18 mouse cellular contexts compared by ENCODE assay signal in genomic region chr6:88965361-88966226, GRCm38 (mm10).
A peak's percentile ranks its signal among the peaks of the same experiment; 100 is the strongest.
DNase-seq lines count a peak whose midpoint lies in the region; ATAC-seq and TF ChIP-seq lines count a peak whose summit lies in the region.
"Had no signal": no experiment of that assay in that cellular context is flagged by ENCODE, and none has a peak within 500 bp of the region (broad histone marks: within the 10 kb centered on the region; RNA-seq: fewer than 3 reads in every experiment).

No protein-coding gene starts in this region.

- no peaks in the 10 kb centered on the region for H3K36me3 ChIP-seq in forebrain, embryonic 10.5 days (replicated peaks)
- H3K36me3 ChIP-seq in forebrain, embryonic 16.5 days (ENCODE audit: control insufficient read depth, insufficient read depth) = no peaks in the 10 kb centered on the region
- H3K36me3 ChIP-seq in hindbrain, postnatal 0 days (ENCODE audit: insufficient read depth, low read length) = no peaks in the 10 kb centered on the region
- H3K36me3 ChIP-seq in neural tube, embryonic 12.5 days = no peaks in the 10 kb centered on the region
- H3K36me3 ChIP-seq in intestine, embryonic 15.5 days = no peaks in the 10 kb centered on the region
- H3K36me3 ChIP-seq: G1E; heart, embryonic 15.5 days; stomach, embryonic 15.5 days had no signal

- no peak overlapping the region for H3K9ac ChIP-seq in forebrain, embryonic 16.5 days (replicated peaks; ENCODE audit: low read depth, low read length)
- H3K9ac ChIP-seq in hindbrain, postnatal 0 days (replicated peaks; ENCODE audit: low read length) = no peak overlapping the region
- H3K9ac ChIP-seq in neural tube, embryonic 12.5 days = 0 out of 2 replicates have a peak overlapping the region, but pooled peaks have one; percentile 3
- H3K9ac ChIP-seq in intestine, embryonic 15.5 days = no peak overlapping the region
- H3K9ac ChIP-seq: heart, embryonic 15.5 days; stomach, embryonic 15.5 days had no signal

- H3K9me3 ChIP-seq in forebrain, embryonic 10.5 days = no peaks in the 10 kb centered on the region
- no peaks in the 10 kb centered on the region for H3K9me3 ChIP-seq in forebrain, embryonic 16.5 days (ENCODE audit: control insufficient read depth, low read length)
- H3K9me3 ChIP-seq in hindbrain, postnatal 0 days (ENCODE audit: low read length) = no peaks in the 10 kb centered on the region
- no peaks in the 10 kb centered on the region for H3K9me3 ChIP-seq in neural tube, embryonic 12.5 days
- no peaks in the 10 kb centered on the region for H3K9me3 ChIP-seq in intestine, embryonic 15.5 days
- H3K9me3 ChIP-seq: G1E; heart, embryonic 15.5 days; stomach, embryonic 15.5 days had no signal

- intact Hi-C loops in gastrocnemius, postnatal 14 days (cut with DNase I; ENCODE audit: low total_unique reads) = no loop called here

- peak overlapping the region; percentile 74 for H3K27ac ChIP-seq in forebrain, embryonic 10.5 days
- H3K27ac ChIP-seq in forebrain, embryonic 16.5 days (ENCODE audit: low read length) = no peak overlapping the region
- 0 out of 2 replicates have a peak overlapping the region, but pooled peaks have one; percentile 15 for H3K27ac ChIP-seq in hindbrain, postnatal 0 days
- no peak overlapping the region for H3K27ac ChIP-seq in neural tube, embryonic 12.5 days
- H3K27ac ChIP-seq in intestine, embryonic 15.5 days = no peak overlapping the region
- H3K27ac ChIP-seq: heart, embryonic 15.5 days; kidney, postnatal 0 days; macrophage; stomach, embryonic 15.5 days had no signal

- H3K27me3 ChIP-seq in forebrain, embryonic 10.5 days (ENCODE audit: poor library complexity, severe bottlenecking) = peaks cover 41% of the 10 kb centered on the region
- no peaks in the 10 kb centered on the region for H3K27me3 ChIP-seq in forebrain, embryonic 16.5 days (replicated peaks; ENCODE audit: control insufficient read depth, insufficient read depth, low read length)
- no peaks in the 10 kb centered on the region for H3K27me3 ChIP-seq in hindbrain, postnatal 0 days (ENCODE audit: insufficient read depth, low read length)
- no peaks in the 10 kb centered on the region for H3K27me3 ChIP-seq in neural tube, embryonic 12.5 days (replicated peaks)
- no peaks in the 10 kb centered on the region for H3K27me3 ChIP-seq in intestine, embryonic 15.5 days (replicated peaks)
- H3K27me3 ChIP-seq: heart, embryonic 15.5 days; stomach, embryonic 15.5 days had no signal

- peak overlapping the region; percentile 27; the same call in 1 of the 2 replicates for H3K4me3 ChIP-seq in forebrain, embryonic 10.5 days
- no peak overlapping the region for H3K4me3 ChIP-seq in forebrain, embryonic 16.5 days (replicated peaks; ENCODE audit: low read length)
- no peak overlapping the region for H3K4me3 ChIP-seq in hindbrain, postnatal 0 days (ENCODE audit: low read length)
- no peak overlapping the region for H3K4me3 ChIP-seq in neural tube, embryonic 12.5 days
- H3K4me3 ChIP-seq in intestine, embryonic 15.5 days (replicated peaks) = no peak overlapping the region
- H3K4me3 ChIP-seq: heart, embryonic 15.5 days; myocyte; stomach, embryonic 15.5 days had no signal

- ATAC-seq in forebrain, embryonic 16.5 days = peak; percentile 57
- ATAC-seq in hindbrain, postnatal 0 days = peak; percentile 47; the same call in 1 of the 2 replicates
- peak; percentile 31 for ATAC-seq in neural tube, embryonic 12.5 days (ENCODE audit: low FRiP score, low read depth)
- ATAC-seq in intestine, embryonic 15.5 days = no peak

- 40% methylated on average over 19 of the region's 19 CpGs for WGBS in forebrain, embryonic 10.5 days
- WGBS in forebrain, embryonic 16.5 days = 25% methylated on average over 19 of the region's 19 CpGs
- WGBS in hindbrain, postnatal 0 days = 37% methylated on average over 19 of the region's 19 CpGs
- 44% methylated on average over 19 of the region's 19 CpGs for WGBS in neural tube, embryonic 12.5 days
- WGBS in intestine, embryonic 15.5 days = 65% methylated on average over 19 of the region's 19 CpGs

- H3K4me1 ChIP-seq in forebrain, embryonic 10.5 days = peaks cover 63% of the 10 kb centered on the region
- peaks cover 8% of the 10 kb centered on the region; the same call in 1 of the 2 replicates for H3K4me1 ChIP-seq in forebrain, embryonic 16.5 days (replicated peaks; ENCODE audit: control insufficient read depth, insufficient read depth, low read length)
- peaks cover 4% of the 10 kb centered on the region; the same call in 1 of the 2 replicates for H3K4me1 ChIP-seq in hindbrain, postnatal 0 days (ENCODE audit: insufficient read depth, low read length)
- H3K4me1 ChIP-seq in neural tube, embryonic 12.5 days = peaks cover 27% of the 10 kb centered on the region
- 0 out of 2 replicates have a peak, but pooled peaks cover 3% of the 10 kb centered on the region for H3K4me1 ChIP-seq in intestine, embryonic 15.5 days (replicated peaks)
- H3K4me1 ChIP-seq: stomach, embryonic 15.5 days had no signal

- H3K4me2 ChIP-seq in forebrain, embryonic 16.5 days (ENCODE audit: low read length) = no peak overlapping the region
- H3K4me2 ChIP-seq in hindbrain, postnatal 0 days (ENCODE audit: low read depth, low read length) = no peak overlapping the region
- no peak overlapping the region for H3K4me2 ChIP-seq in neural tube, embryonic 12.5 days (replicated peaks)
- H3K4me2 ChIP-seq in intestine, embryonic 15.5 days (replicated peaks) = no peak overlapping the region
- H3K4me2 ChIP-seq: heart, embryonic 15.5 days; stomach, embryonic 15.5 days had no signal

- DNase-seq in forebrain, embryonic 10.5 days (ENCODE audit: extremely low spot score, low spot score) = no peak
- peak; percentile 34 for DNase-seq in hindbrain, postnatal 0 days (ENCODE audit: low spot score)
- no peak for DNase-seq in gastrocnemius, postnatal 4 days (ENCODE audit: low spot score in 2 of 2)
- DNase-seq in gastrocnemius, postnatal 14 days = no peak
- DNase-seq: adrenal gland, adult 2 months; cerebellum, adult 2 months; heart, adult 11 months; liver; lung, adult 2 months had no signal

- no peak for TF ChIP-seq CTCF in hindbrain, postnatal 0 days (IDR thresholded peaks at IDR 0.05; ENCODE audit: low read depth)

Comparison
In these comparisons a context has a peak if more than half of its experiments do, and no peak if none do; other contexts are left out.
1. H3K27ac ChIP-seq: peak in forebrain, embryonic 10.5 days (single experiment) and hindbrain, postnatal 0 days (single experiment); none in forebrain, embryonic 16.5 days (single experiment), neural tube, embryonic 12.5 days (single experiment) and intestine, embryonic 15.5 days (single experiment).